Mouse (Mus musculus) liver, adult (tissue): ENCODE measurements around the gene Odf3l2.

Experiments used
- GATA4 ChIP-seq: IDR thresholded peaks from 2 replicates; pipeline ENCODE4 v1.6.1; 2014; ENCODE audit warnings: mild to moderate bottlenecking, low read length; ENCODE audit not compliant: insufficient replicate concordance

The Odf3l2 gene

GRCm38 (mm10) chr10:79660298-79660697 lies 14.8 kb upstream of the Odf3l2 start:
- no peak for TF ChIP-seq GATA4

GRCm38 (mm10) chr10:79658829-79659228 lies 13.3 kb upstream of the Odf3l2 start:
- TF ChIP-seq GATA4, result no peak

GRCm38 (mm10) chr10:79654946-79655395 lies 9.4 kb upstream of the Odf3l2 start:
- no peak for TF ChIP-seq GATA4

GRCm38 (mm10) chr10:79652789-79653188 lies 7.3 kb upstream of the Odf3l2 start:
- no peak for TF ChIP-seq GATA4

- TF ChIP-seq GATA4, result no peak
Observed at GRCm38 (mm10) chr10:79649070-79649751, 3.7 kb upstream of the Odf3l2 start.

- no peak for TF ChIP-seq GATA4
Observed at GRCm38 (mm10) chr10:79638486-79639204, 6.9 kb downstream of the Odf3l2 start.

GRCm38 (mm10) chr10:79637128-79638110 lies 8.1 kb downstream of the Odf3l2 start, which contains the start of gene Shc2:
Gene Shc2 (minus strand): TSS chr10:79637918.
- no peak for TF ChIP-seq GATA4

GRCm38 (mm10) chr10:79636287-79636686 lies 9.3 kb downstream of the Odf3l2 start:
- TF ChIP-seq GATA4, result no peak

- no peak for TF ChIP-seq GATA4
Observed at GRCm38 (mm10) chr10:79633006-79633777, 12.3 kb downstream of the Odf3l2 start.

GRCm38 (mm10) chr10:79631432-79631831 lies 14.1 kb downstream of the Odf3l2 start:
- TF ChIP-seq GATA4, result no peak

GRCm38 (mm10) chr10:79628377-79628776 lies 17.2 kb downstream of the Odf3l2 start:
- TF ChIP-seq GATA4, result no peak

GRCm38 (mm10) chr10:79626156-79626555 lies 19.4 kb downstream of the Odf3l2 start:
- TF ChIP-seq GATA4, result no peak

- no peak for TF ChIP-seq GATA4
Observed at GRCm38 (mm10) chr10:79625398-79625797, 20.1 kb downstream of the Odf3l2 start.

- TF ChIP-seq GATA4, result no peak
Observed at GRCm38 (mm10) chr10:79623950-79624349, 21.6 kb downstream of the Odf3l2 start.

- no peak for TF ChIP-seq GATA4
Observed at GRCm38 (mm10) chr10:79616376-79616775, 29.2 kb downstream of the Odf3l2 start.

- no peak for TF ChIP-seq GATA4
Observed at GRCm38 (mm10) chr10:79615860-79616259, 29.7 kb downstream of the Odf3l2 start.
